Mouse (Mus musculus) bone marrow macrophage, adult 2 months (primary cell): ENCODE measurements around the gene Ficd.

ENCODE experiments used
- CTCF ChIP-seq: IDR thresholded peaks from 2 replicates; pipeline ENCODE4 v1.5.1; 2012; ENCODE audit warnings: low read depth, mild to moderate bottlenecking, low read length, moderate library complexity
- POLR2A ChIP-seq: IDR thresholded peaks from 2 replicates; pipeline ENCODE4 v1.6.1; 2012; ENCODE audit warnings: mild to moderate bottlenecking, low read depth, low read length, borderline replicate concordance

DNA sequence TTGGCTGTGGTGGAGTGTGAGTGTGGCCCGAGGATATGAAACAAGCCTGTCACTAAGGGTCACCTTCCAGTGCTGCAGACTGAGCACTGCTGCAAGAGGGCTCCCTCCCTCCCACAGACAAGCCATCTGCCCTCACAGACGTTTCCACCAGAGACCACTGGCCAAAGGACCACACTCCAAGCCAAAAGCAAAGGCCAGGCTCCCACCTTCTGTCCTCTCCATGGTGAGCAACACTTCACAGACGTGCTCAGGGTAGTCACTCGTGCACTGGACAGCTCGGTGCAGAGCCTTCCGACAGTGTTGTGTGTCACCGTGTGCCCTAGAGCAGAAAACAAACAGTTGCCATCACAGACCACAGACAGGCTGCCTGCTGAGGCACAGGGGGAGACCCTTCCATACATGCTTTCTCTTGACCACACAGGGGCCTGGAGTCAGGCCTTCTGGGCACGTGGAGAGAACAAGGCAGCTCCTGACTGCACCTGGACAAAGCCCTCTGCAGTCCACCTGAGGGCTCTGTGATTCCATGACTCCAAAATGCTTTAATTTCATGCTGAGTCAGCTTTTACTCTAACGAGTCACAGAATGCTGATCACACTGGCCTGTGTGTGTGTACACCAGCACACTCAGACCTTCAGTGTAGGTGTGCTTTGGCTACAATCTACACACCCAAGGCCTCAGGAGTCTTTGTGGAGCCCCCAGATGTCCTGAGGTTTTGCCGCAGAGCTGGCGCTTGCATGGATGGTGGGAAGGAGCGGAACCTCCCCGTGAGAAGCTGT is 13.1 kb downstream of the Ficd start:
- no peak for TF ChIP-seq POLR2A
- TF ChIP-seq CTCF: no peak
